Mouse (Mus musculus) heart, postnatal 4 days (tissue): ENCODE data around the gene Esyt3. TPM values are rescaled to one million over a fixed set of nuclear protein-coding genes. Genes with fewer than 3 reads are reported as not detected.

Experiments
- DNase-seq: peaks from one replicate; pipeline ENCODE4 v3.0.0; 2021
- total RNA-seq, 2 experiments: library from RNA; stranded (reverse); gene quantifications; 2 replicates each; pipeline ENCODE4 v1.2.3; 2021

Esyt3 gene
- total RNA-seq, 2 experiments from 2014 or later, result 0.77 to 1.2 TPM

GRCm38 (mm10) chr9:99354796-99355195 lies 3.6 kb downstream of the Esyt3 start:
- DNase-seq, result no peak

GRCm38 (mm10) chr9:99353390-99353789 lies 5.0 kb downstream of the Esyt3 start:
- DNase-seq, result no peak

GRCm38 (mm10) chr9:99352964-99353363 lies 5.4 kb downstream of the Esyt3 start:
- DNase-seq, result no peak

GRCm38 (mm10) chr9:99345351-99345792 lies 13.0 kb downstream of the Esyt3 start:
- no peak for DNase-seq

GRCm38 (mm10) chr9:99341600-99341999 lies 16.8 kb downstream of the Esyt3 start:
- no peak for DNase-seq

- DNase-seq, result peak; percentile 13
Observed at GRCm38 (mm10) chr9:99340126-99340525, 18.2 kb downstream of the Esyt3 start.

- no peak for DNase-seq
Observed at GRCm38 (mm10) chr9:99339182-99339581, 19.2 kb downstream of the Esyt3 start.

GRCm38 (mm10) chr9:99338293-99338692 lies 20.1 kb downstream of the Esyt3 start:
- no peak for DNase-seq

GRCm38 (mm10) chr9:99336538-99336937 lies 21.8 kb downstream of the Esyt3 start:
- no peak for DNase-seq

GRCm38 (mm10) chr9:99326881-99327280 lies 31.5 kb downstream of the Esyt3 start:
- DNase-seq, result no peak

- DNase-seq, result no peak
Observed at GRCm38 (mm10) chr9:99325961-99326360, 32.4 kb downstream of the Esyt3 start.

GRCm38 (mm10) chr9:99325208-99325929 lies 33.0 kb downstream of the Esyt3 start:
- no peak for DNase-seq

- no peak for DNase-seq
Observed at GRCm38 (mm10) chr9:99320006-99320405, 38.4 kb downstream of the Esyt3 start.

GRCm38 (mm10) chr9:99319343-99319951 lies 38.9 kb downstream of the Esyt3 start:
- DNase-seq, result no peak

GRCm38 (mm10) chr9:99306226-99306625 lies 52.1 kb downstream of the Esyt3 start:
- DNase-seq, result no peak

- no peak for DNase-seq
Observed at GRCm38 (mm10) chr9:99304296-99304695, 54.1 kb downstream of the Esyt3 start.

Other genes with a start within 250 kb of the Esyt3 start
- gene Pik3cb, start 217.9 kb downstream of the Esyt3 start, total RNA-seq, result 10 to 100 TPM; 11.0 to 11.6 TPM
- gene Faiml, start 121.3 kb downstream of the Esyt3 start, total RNA-seq, result not detected
- 10 to 100 TPM; 12.7 to 13.9 TPM for gene Cep70, start 115.2 kb downstream of the Esyt3 start, total RNA-seq
- gene Mras, start 78.8 kb upstream of the Esyt3 start, total RNA-seq, result 10 to 100 TPM; 11.6 to 13.2 TPM
- not detected for gene Nme9, start 92.9 kb upstream of the Esyt3 start, total RNA-seq
- 10 to 100 TPM; 27.4 to 28.2 TPM for gene Armc8, start 210.3 kb upstream of the Esyt3 start, total RNA-seq
- gene Dbr1, start 217.2 kb upstream of the Esyt3 start, total RNA-seq, result 10 to 100 TPM; 10.0 to 10.3 TPM